ENCODE assay signal across 8 mouse cellular contexts in the genomic region with DNA sequence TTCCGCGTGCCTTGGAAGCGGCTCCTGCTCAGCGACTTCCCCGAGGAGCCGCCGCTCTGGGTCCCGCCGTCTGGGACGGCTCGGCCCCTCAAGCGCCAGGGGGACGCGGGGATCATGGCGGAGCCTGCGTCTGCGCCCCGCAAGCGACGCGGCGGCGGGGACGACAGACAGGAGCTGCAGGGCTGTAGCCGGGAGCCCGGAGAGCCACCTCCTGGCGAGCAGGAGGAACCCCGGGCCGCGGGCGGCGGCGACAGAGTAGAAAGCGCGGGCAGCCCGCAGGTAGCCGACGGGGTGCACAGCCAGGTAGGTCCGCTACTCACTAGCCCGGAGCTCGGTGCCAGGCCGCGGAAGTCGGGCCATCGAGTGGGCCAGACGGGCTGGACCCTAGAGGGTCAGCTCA. TPM values are rescaled to one million over a fixed set of nuclear protein-coding genes. Genes with fewer than 3 reads are reported as not detected.
DNase-seq lines count a peak whose midpoint lies in the region; ATAC-seq lines count a peak whose summit lies in the region.
"Not testable (repeated sequence)": the region's sequence is repeated elsewhere in the genome, so short reads cannot be mapped to it uniquely, and the experiment has no call there.

No protein-coding gene starts in this region.

- H3K4me2 ChIP-seq in hindbrain, embryonic 15.5 days: peak overlapping the region; percentile 95

- peak; percentile 80 for ATAC-seq in hindbrain, embryonic 15.5 days (ENCODE audit: low FRiP score, low read depth)

- H3K27ac ChIP-seq in hindbrain, embryonic 15.5 days (replicated peaks): peak overlapping the region; percentile 93; the same call in 1 of the 2 replicates

- H3K9me3 ChIP-seq in hindbrain, embryonic 15.5 days: not testable (repeated sequence)

- H3K27me3 ChIP-seq in hindbrain, embryonic 15.5 days: not testable (repeated sequence)

- 0% methylated on average over 38 of the region's 46 CpGs for WGBS in hindbrain, embryonic 15.5 days

- peak overlapping the region; percentile 82 for H3K9ac ChIP-seq in hindbrain, embryonic 15.5 days

- peak overlapping the region; percentile 76 for H3K4me3 ChIP-seq in hindbrain, embryonic 15.5 days

- not testable (repeated sequence) for H3K36me3 ChIP-seq in hindbrain, embryonic 15.5 days

- peak; percentile 48 for DNase-seq in MN1 (ENCODE audit: low spot score)
- DNase-seq in cerebellum, postnatal 10 days: peak; percentile 64 to 67
- peak; percentile 31 to 52 for DNase-seq in frontal cortex, postnatal 25 days (ENCODE audit: low spot score in 2 of 2)
- DNase-seq in left cerebral cortex, adult 9 months (ENCODE audit: low spot score in 2 of 2): peak; percentile 18 to 32
- peak; percentile 71 to 74 for DNase-seq in lung, postnatal 4 days
- DNase-seq in retina, postnatal 1 day: peak; percentile 70
- peak; percentile 56 for DNase-seq in thymus, postnatal 25 days

- peaks cover 23% of the 10 kb centered on the region for H3K4me1 ChIP-seq in hindbrain, embryonic 15.5 days (replicated peaks)

RNA-seq across cellular contexts. Expression of a gene that starts 0.4 kb away (rescaled TPM):
- polyA plus RNA-seq in hindbrain, embryonic 15.5 days (2015; fragmentation: Nextera tagmentation; extraction: Ambion mirVana): 57.1 TPM in 2 replicates

RNA-seq across cellular contexts. Expression of a gene that starts 36.4 kb away (rescaled TPM):
- polyA plus RNA-seq in hindbrain, embryonic 15.5 days (2015; fragmentation: Nextera tagmentation; extraction: Ambion mirVana): 0.32 and 0.33 TPM in 2 replicates

RNA-seq across cellular contexts. Expression of a gene that starts 42.8 kb away (rescaled TPM):
- polyA plus RNA-seq in hindbrain, embryonic 15.5 days (2015; fragmentation: Nextera tagmentation; extraction: Ambion mirVana): 15.2 and 19.3 TPM in 2 replicates

Comparison
In these comparisons a context has a peak if more than half of its experiments do, and no peak if none do; other contexts are left out.
1. Peak in every context shown above with its lines: DNase-seq, ATAC-seq, H3K4me3 ChIP-seq and H3K27ac ChIP-seq.